Mouse (Mus musculus): ENCODE results near the gene Fbxl21. TPM values are rescaled to one million over a fixed set of nuclear protein-coding genes. Genes with fewer than 3 reads are reported as not detected.

The Fbxl21 gene
- polyA plus RNA-seq, 1 experiment from 2014 or later = 1.6 TPM

GRCm38 (mm10) chr13:56559841-56560370, 37.6 kb downstream of the Fbxl21 start:
- Histone ChIP-seq H3K36me3 (ENCODE audit: control insufficient read depth, insufficient read depth, low read length) (no peaks in the 10 kb centered on the region), H3K27ac (ENCODE audit: low read length) (no peak overlapping the region), H3K4me3 (replicated peaks; ENCODE audit: low read length) (no peak overlapping the region), H3K9ac (ENCODE audit: low read length) (no peak overlapping the region), H3K27me3 (ENCODE audit: control insufficient read depth, insufficient read depth, low read length) (no peaks in the 10 kb centered on the region), H3K4me2 (ENCODE audit: low read depth, low read length) (no peak overlapping the region), H3K4me1 (ENCODE audit: control insufficient read depth, insufficient read depth, low read length) (0 out of 2 replicates have a peak, but pooled peaks cover 7% of the 10 kb centered on the region), H3K9me3 (replicated peaks; ENCODE audit: control insufficient read depth, low read length) (no peaks in the 10 kb centered on the region)
- 75% methylated on average over 6 of the region's 6 CpGs for WGBS
- no peak for ATAC-seq (ENCODE audit: insufficient read depth, low FRiP score)

- no peaks in the 10 kb centered on the region for H3K9me3 ChIP-seq (replicated peaks; ENCODE audit: control insufficient read depth, low read length)
- WGBS = 66% methylated on average over 8 of the region's 8 CpGs
- 0 out of 2 replicates have a peak, but pooled peaks have one; percentile 48 for ATAC-seq (ENCODE audit: insufficient read depth, low FRiP score)
- no peaks in the 10 kb centered on the region for H3K27me3 ChIP-seq (ENCODE audit: control insufficient read depth, insufficient read depth, low read length)
- H3K4me1 ChIP-seq (ENCODE audit: control insufficient read depth, insufficient read depth, low read length) = 0 out of 2 replicates have a peak, but pooled peaks cover 7% of the 10 kb centered on the region
- no peak overlapping the region for H3K9ac ChIP-seq (ENCODE audit: low read length)
- H3K4me3 ChIP-seq (replicated peaks; ENCODE audit: low read length) = no peak overlapping the region
- no peak overlapping the region for H3K4me2 ChIP-seq (ENCODE audit: low read depth, low read length)
- H3K27ac ChIP-seq (ENCODE audit: low read length) = no peak overlapping the region
- H3K36me3 ChIP-seq (ENCODE audit: control insufficient read depth, insufficient read depth, low read length) = no peaks in the 10 kb centered on the region
These were observed 38.9 kb downstream of the Fbxl21 start for GRCm38 (mm10) chr13:56561129-56561528.

GRCm38 (mm10) chr13:56563075-56563474, 40.8 kb downstream of the Fbxl21 start:
- Histone ChIP-seq H3K27ac (ENCODE audit: low read length) (no peak overlapping the region), H3K4me3 (replicated peaks; ENCODE audit: low read length) (no peak overlapping the region), H3K27me3 (ENCODE audit: control insufficient read depth, insufficient read depth, low read length) (no peaks in the 10 kb centered on the region), H3K9me3 (replicated peaks; ENCODE audit: control insufficient read depth, low read length) (no peaks in the 10 kb centered on the region), H3K4me1 (ENCODE audit: control insufficient read depth, insufficient read depth, low read length) (0 out of 2 replicates have a peak, but pooled peaks cover 7% of the 10 kb centered on the region), H3K4me2 (ENCODE audit: low read depth, low read length) (no peak overlapping the region), H3K9ac (ENCODE audit: low read length) (no peak overlapping the region), H3K36me3 (ENCODE audit: control insufficient read depth, insufficient read depth, low read length) (no peaks in the 10 kb centered on the region)
- no peak for ATAC-seq (ENCODE audit: insufficient read depth, low FRiP score)
- WGBS = 45% methylated on average over 6 of the region's 6 CpGs

- WGBS = 62% methylated on average over 10 of the region's 10 CpGs
These were observed 44.1 kb downstream of the Fbxl21 start for GRCm38 (mm10) chr13:56566336-56566735.

GRCm38 (mm10) chr13:56571645-56572044, 49.4 kb downstream of the Fbxl21 start:
- Histone ChIP-seq H3K27me3 (ENCODE audit: control insufficient read depth, insufficient read depth, low read length) (no peaks in the 10 kb centered on the region), H3K9me3 (replicated peaks; ENCODE audit: control insufficient read depth, low read length) (no peaks in the 10 kb centered on the region), H3K4me2 (ENCODE audit: low read depth, low read length) (no peak overlapping the region), H3K4me3 (replicated peaks; ENCODE audit: low read length) (no peak overlapping the region), H3K9ac (ENCODE audit: low read length) (no peak overlapping the region), H3K4me1 (ENCODE audit: control insufficient read depth, insufficient read depth, low read length) (peaks cover 25% of the 10 kb centered on the region), H3K36me3 (ENCODE audit: control insufficient read depth, insufficient read depth, low read length) (no peaks in the 10 kb centered on the region), H3K27ac (ENCODE audit: low read length) (no peak overlapping the region)
- ATAC-seq (ENCODE audit: insufficient read depth, low FRiP score) = no peak
- 53% methylated on average over 8 of the region's 8 CpGs for WGBS

More at GRCm38 (mm10) chr13:56566336-56566735, 44.1 kb downstream of the Fbxl21 start:
- Histone ChIP-seq H3K9me3 (replicated peaks; ENCODE audit: control insufficient read depth, low read length) (no peaks in the 10 kb centered on the region), H3K27ac (ENCODE audit: low read length) (no peak overlapping the region), H3K36me3 (ENCODE audit: control insufficient read depth, insufficient read depth, low read length) (no peaks in the 10 kb centered on the region), H3K4me2 (ENCODE audit: low read depth, low read length) (no peak overlapping the region), H3K9ac (ENCODE audit: low read length) (no peak overlapping the region), H3K27me3 (ENCODE audit: control insufficient read depth, insufficient read depth, low read length) (no peaks in the 10 kb centered on the region), H3K4me3 (replicated peaks; ENCODE audit: low read length) (no peak overlapping the region), H3K4me1 (ENCODE audit: control insufficient read depth, insufficient read depth, low read length) (no peaks in the 10 kb centered on the region)
- no peak for ATAC-seq (ENCODE audit: insufficient read depth, low FRiP score)

- 73% methylated on average over 4 of the region's 4 CpGs for WGBS
- Histone ChIP-seq H3K4me2 (ENCODE audit: low read depth, low read length) (no peak overlapping the region), H3K4me3 (replicated peaks; ENCODE audit: low read length) (no peak overlapping the region), H3K4me1 (ENCODE audit: control insufficient read depth, insufficient read depth, low read length) (peaks cover 26% of the 10 kb centered on the region), H3K9me3 (replicated peaks; ENCODE audit: control insufficient read depth, low read length) (no peaks in the 10 kb centered on the region), H3K27me3 (ENCODE audit: control insufficient read depth, insufficient read depth, low read length) (no peaks in the 10 kb centered on the region), H3K27ac (ENCODE audit: low read length) (peak overlapping the region; percentile 96), H3K9ac (ENCODE audit: low read length) (no peak overlapping the region), H3K36me3 (ENCODE audit: control insufficient read depth, insufficient read depth, low read length) (no peaks in the 10 kb centered on the region)
- ATAC-seq (ENCODE audit: insufficient read depth, low FRiP score) = no peak
These were observed 52.8 kb downstream of the Fbxl21 start for GRCm38 (mm10) chr13:56575074-56575473.

GRCm38 (mm10) chr13:56575701-56576321, 53.5 kb downstream of the Fbxl21 start:
- no peaks in the 10 kb centered on the region for H3K27me3 ChIP-seq (ENCODE audit: control insufficient read depth, insufficient read depth, low read length)
- H3K9ac ChIP-seq (ENCODE audit: low read length) = 0 out of 2 replicates have a peak overlapping the region, but pooled peaks have one; percentile 10
- peak overlapping the region; percentile 96 for H3K27ac ChIP-seq (ENCODE audit: low read length)
- H3K4me1 ChIP-seq (ENCODE audit: control insufficient read depth, insufficient read depth, low read length) = peaks cover 26% of the 10 kb centered on the region
- H3K9me3 ChIP-seq (replicated peaks; ENCODE audit: control insufficient read depth, low read length) = no peaks in the 10 kb centered on the region
- H3K4me3 ChIP-seq (replicated peaks; ENCODE audit: low read length) = no peak overlapping the region
- ATAC-seq (ENCODE audit: insufficient read depth, low FRiP score) = peak; percentile 77
- no peak overlapping the region for H3K4me2 ChIP-seq (ENCODE audit: low read depth, low read length)
- no peaks in the 10 kb centered on the region for H3K36me3 ChIP-seq (ENCODE audit: control insufficient read depth, insufficient read depth, low read length)
- WGBS = 28% methylated on average over 12 of the region's 12 CpGs

- Histone ChIP-seq H3K4me3 (replicated peaks; ENCODE audit: low read length) (no peak overlapping the region), H3K4me1 (ENCODE audit: control insufficient read depth, insufficient read depth, low read length) (peaks cover 41% of the 10 kb centered on the region), H3K27ac (ENCODE audit: low read length) (no peak overlapping the region), H3K9me3 (replicated peaks; ENCODE audit: control insufficient read depth, low read length) (no peaks in the 10 kb centered on the region), H3K36me3 (ENCODE audit: control insufficient read depth, insufficient read depth, low read length) (no peaks in the 10 kb centered on the region), H3K27me3 (ENCODE audit: control insufficient read depth, insufficient read depth, low read length) (no peaks in the 10 kb centered on the region), H3K9ac (ENCODE audit: low read length) (no peak overlapping the region), H3K4me2 (ENCODE audit: low read depth, low read length) (no peak overlapping the region)
- ATAC-seq (ENCODE audit: insufficient read depth, low FRiP score) = no peak
- 63% methylated on average over 5 of the region's 5 CpGs for WGBS
These were observed 55.8 kb downstream of the Fbxl21 start for GRCm38 (mm10) chr13:56578097-56578496.

- Histone ChIP-seq H3K9me3 (replicated peaks; ENCODE audit: control insufficient read depth, low read length) (no peaks in the 10 kb centered on the region), H3K27me3 (ENCODE audit: control insufficient read depth, insufficient read depth, low read length) (no peaks in the 10 kb centered on the region), H3K4me1 (ENCODE audit: control insufficient read depth, insufficient read depth, low read length) (peaks cover 30% of the 10 kb centered on the region), H3K9ac (ENCODE audit: low read length) (no peak overlapping the region), H3K4me3 (replicated peaks; ENCODE audit: low read length) (no peak overlapping the region), H3K36me3 (ENCODE audit: control insufficient read depth, insufficient read depth, low read length) (no peaks in the 10 kb centered on the region), H3K27ac (ENCODE audit: low read length) (no peak overlapping the region), H3K4me2 (ENCODE audit: low read depth, low read length) (no peak overlapping the region)
- ATAC-seq (ENCODE audit: insufficient read depth, low FRiP score) = no peak
- 81% methylated on average over 5 of the region's 5 CpGs for WGBS
These were observed 58.2 kb downstream of the Fbxl21 start for GRCm38 (mm10) chr13:56580450-56580849.
